Mouse (Mus musculus) intestine, embryonic 14.5 days (tissue): ENCODE results near the gene Mfsd5. TPM values are rescaled to one million over a fixed set of nuclear protein-coding genes. Genes with fewer than 3 reads are reported as not detected.

Experiments used
- ATAC-seq: fragments of 200-750 bp; cut with Nextera tagmentation; replicated peaks from 2 replicates; pipeline ENCODE4 v1.8.0; 2017; ENCODE audit warnings: low read depth, moderate number of reproducible peaks, moderate TSS enrichment, moderate library complexity; ENCODE audit not compliant: low FRiP score, low TSS enrichment
- DNase-seq: peaks from one replicate; pipeline ENCODE4 v3.0.0-alpha.2; 2018; ENCODE audit warnings: low spot score
- H3K27ac ChIP-seq: fragments of 300-500 bp; sonication (generic); 2 replicates; pipeline ENCODE4 v1.5.1; 2014; ENCODE audit warnings: low read depth, mild to moderate bottlenecking, control low read depth
- H3K27me3 ChIP-seq: fragments of 300-500 bp; sonication (generic); replicated peaks from 2 replicates; pipeline ENCODE4 v1.6.1; 2014; ENCODE audit warnings: low read length, control low read depth; ENCODE audit not compliant: control insufficient read depth, insufficient read depth
- H3K36me3 ChIP-seq: fragments of 300-500 bp; sonication (generic); 2 replicates; pipeline ENCODE4 v1.6.1; 2014; ENCODE audit warnings: low read length, control low read depth; ENCODE audit not compliant: control insufficient read depth, insufficient read depth
- H3K4me1 ChIP-seq: fragments of 300-500 bp; sonication (generic); replicated peaks from 2 replicates; pipeline ENCODE4 v1.6.1; 2014; ENCODE audit warnings: low read length, control low read depth, mixed read lengths; ENCODE audit not compliant: control insufficient read depth, insufficient read depth
- H3K4me2 ChIP-seq: fragments of 300-500 bp; sonication (generic); 2 replicates; pipeline ENCODE4 v1.6.1; 2014; ENCODE audit warnings: low read length
- H3K4me3 ChIP-seq: fragments of 300-500 bp; sonication (generic); 2 replicates; pipeline ENCODE4 v1.5.1; 2014; ENCODE audit warnings: low read depth, low read length, control low read depth, mixed read lengths
- H3K9ac ChIP-seq: fragments of 300-500 bp; sonication (generic); 2 replicates; pipeline ENCODE4 v1.6.1; 2014; ENCODE audit warnings: mild to moderate bottlenecking, low read length
- H3K9me3 ChIP-seq: fragments of 300-500 bp; sonication (generic); 2 replicates; pipeline ENCODE4 v1.6.1; 2016; ENCODE audit warnings: low read length, control low read depth; ENCODE audit not compliant: control insufficient read depth
- WGBS: fragments of 180-500 bp; shearing (Covaris S2); extraction: QIAGEN DNeasy Blood & Tissue Kit; methylation state at CpG from one replicate; pipeline ENCODE4 v1.1.7; 2014; 5-methylcytosine and 5-hydroxymethylcytosine counted together
- polyA plus RNA-seq: library from polyadenylated mRNA; unstranded; fragments of >200 nt; fragmentation: Nextera tagmentation; extraction: Ambion mirVana; gene quantifications from 2 replicates; pipeline ENCODE4 v1.2.1, GENCODE M21; 2014

Mfsd5 gene
- polyA plus RNA-seq, 1 experiment from 2014 or later = 67.1 TPM

DNA sequence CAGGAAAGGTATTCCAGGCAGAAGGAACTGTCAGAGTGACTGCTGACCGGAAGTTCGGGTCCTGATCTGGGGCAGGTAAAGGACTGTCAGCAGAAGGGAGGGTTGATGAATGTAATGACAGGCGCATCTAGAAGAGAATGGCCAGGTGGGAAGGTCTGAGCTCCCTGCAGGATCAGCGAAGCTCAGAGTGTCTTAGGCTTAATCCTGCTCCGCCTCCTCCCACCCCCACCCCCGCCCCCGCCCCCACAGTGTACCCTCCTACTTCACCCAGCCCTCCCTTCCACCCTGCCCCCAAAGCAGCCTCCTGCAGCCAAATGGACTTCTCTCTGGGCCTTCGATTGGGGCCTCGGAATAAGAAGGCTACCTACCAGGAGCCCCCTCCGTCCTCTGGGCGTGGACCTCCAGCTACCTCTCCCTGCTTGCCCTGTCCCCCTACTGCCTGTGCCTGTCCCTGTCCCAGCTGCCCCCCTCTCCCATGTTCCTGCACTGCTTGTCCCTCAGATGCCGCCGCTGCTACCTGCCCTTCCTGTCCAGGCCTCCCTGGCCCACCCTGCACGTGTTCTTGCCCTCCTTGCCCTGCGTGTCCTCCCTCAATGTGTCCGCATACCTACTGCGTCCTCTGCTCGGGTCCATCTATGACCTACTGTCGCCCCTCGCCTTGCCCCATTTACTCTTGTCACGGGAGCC is 8.8 kb upstream of the Mfsd5 start, which contains the start of gene Gm9918:
Gene Gm9918 (plus strand): TSS at position 290 of the 687 bp plus-strand sequence.
- Histone ChIP-seq H3K4me2 (peak within 1 kb of the TSS; percentile 35), H3K9me3 (no peaks in the 10 kb centered on the region), H3K4me3 (peak within 1 kb of the TSS; percentile 11; the same call in 1 of the 2 replicates), H3K9ac (peak within 1 kb of the TSS; percentile 16; the same call in 1 of the 2 replicates), H3K27ac (no peak within 1 kb of the TSS), H3K4me1 (peaks cover 4% of the 10 kb centered on the region; the same call in 1 of the 2 replicates), H3K27me3 (no peaks in the 10 kb centered on the region), H3K36me3 (no peaks in the 10 kb centered on the region)
- 14% methylated on average over 21 of the region's 21 CpGs for WGBS
- DNase-seq (no peak), ATAC-seq (no peak; the same call in 1 of the 2 replicates)

DNA sequence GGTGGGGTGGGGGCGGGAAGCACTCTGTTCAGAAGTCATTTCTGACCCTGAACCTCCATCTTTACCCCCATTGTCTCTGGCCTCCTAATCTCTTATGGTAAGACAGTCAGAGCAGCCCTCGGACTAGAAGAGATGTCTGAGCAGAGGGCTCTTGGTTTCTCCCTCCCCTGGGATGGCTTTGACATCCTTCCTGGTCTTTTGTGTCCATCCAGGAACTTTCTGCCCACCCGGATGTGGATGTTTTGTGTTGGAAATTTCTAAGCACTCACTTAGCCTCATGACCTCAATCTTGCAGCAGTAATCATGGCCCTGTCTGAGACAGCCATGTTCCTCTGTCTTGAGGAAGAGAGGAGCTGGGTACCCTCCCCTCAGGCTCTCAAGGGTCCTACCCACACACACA is 7.8 kb upstream of the Mfsd5 start:
- no peak for DNase-seq
- Histone ChIP-seq H3K4me3 (no peak overlapping the region), H3K4me1 (peaks cover 4% of the 10 kb centered on the region; the same call in 1 of the 2 replicates), H3K27me3 (no peaks in the 10 kb centered on the region), H3K4me2 (0 out of 2 replicates have a peak overlapping the region, but pooled peaks have one; percentile 35), H3K36me3 (no peaks in the 10 kb centered on the region), H3K9ac (no peak overlapping the region), H3K9me3 (no peaks in the 10 kb centered on the region), H3K27ac (no peak overlapping the region)
- WGBS = 35% methylated on average over 3 of the region's 3 CpGs
- ATAC-seq = no peak

GRCm38 (mm10) chr15:102273982-102274716 is 5.1 kb upstream of the Mfsd5 start:
- no peak for DNase-seq
- Histone ChIP-seq H3K27ac (no peak overlapping the region), H3K36me3 (no peaks in the 10 kb centered on the region), H3K4me2 (no peak overlapping the region), H3K27me3 (no peaks in the 10 kb centered on the region), H3K9ac (no peak overlapping the region), H3K4me3 (no peak overlapping the region), H3K4me1 (peaks cover 4% of the 10 kb centered on the region; the same call in 1 of the 2 replicates), H3K9me3 (no peaks in the 10 kb centered on the region)
- ATAC-seq = no peak
- 74% methylated on average over 6 of the region's 6 CpGs for WGBS

DNA sequence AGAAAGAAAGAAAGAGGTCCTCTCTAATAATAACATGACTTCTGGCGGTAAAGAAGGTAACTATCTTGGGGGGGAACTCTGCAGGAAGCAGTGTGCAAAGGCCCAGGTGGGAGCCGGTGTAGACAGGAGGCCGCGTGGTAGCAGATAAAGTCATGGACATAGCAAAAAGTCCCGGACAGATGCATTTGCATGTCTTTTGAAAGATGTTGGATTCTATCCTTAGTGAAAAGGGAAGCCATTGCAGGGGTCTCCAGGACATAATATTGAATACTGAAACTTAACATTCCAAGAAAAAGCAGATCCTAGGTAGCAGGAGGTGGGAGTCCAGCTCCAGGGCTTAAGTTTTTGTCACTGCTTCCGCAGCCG is 545 bp upstream of the Mfsd5 start:
- DNase-seq = peak; percentile 59
- Histone ChIP-seq H3K27ac (peak overlapping the region; percentile 62; the same call in 1 of the 2 replicates), H3K36me3 (peaks cover 20% of the 10 kb centered on the region), H3K9me3 (no peaks in the 10 kb centered on the region), H3K4me3 (peak overlapping the region; percentile 76), H3K4me2 (peak overlapping the region; percentile 82), H3K9ac (peak overlapping the region; percentile 60), H3K27me3 (no peaks in the 10 kb centered on the region), H3K4me1 (peaks cover 10% of the 10 kb centered on the region)
- WGBS = 27% methylated on average over 7 of the region's 7 CpGs
- ATAC-seq = peak; percentile 4; the same call in 1 of the 2 replicates

GRCm38 (mm10) chr15:102279783-102280520 is 698 bp downstream of the Mfsd5 start:
- peak overlapping the region; percentile 76 for H3K4me3 ChIP-seq
- H3K9ac ChIP-seq = peak overlapping the region; percentile 60
- H3K4me2 ChIP-seq = peak overlapping the region; percentile 82
- DNase-seq = no peak
- no peaks in the 10 kb centered on the region for H3K27me3 ChIP-seq
- peak overlapping the region; percentile 78 for H3K27ac ChIP-seq
- WGBS = 23% methylated on average over 13 of the region's 13 CpGs
- peak; percentile 40 for ATAC-seq
- H3K9me3 ChIP-seq = no peaks in the 10 kb centered on the region
- H3K4me1 ChIP-seq = peaks cover 10% of the 10 kb centered on the region
- peaks cover 20% of the 10 kb centered on the region for H3K36me3 ChIP-seq

DNA sequence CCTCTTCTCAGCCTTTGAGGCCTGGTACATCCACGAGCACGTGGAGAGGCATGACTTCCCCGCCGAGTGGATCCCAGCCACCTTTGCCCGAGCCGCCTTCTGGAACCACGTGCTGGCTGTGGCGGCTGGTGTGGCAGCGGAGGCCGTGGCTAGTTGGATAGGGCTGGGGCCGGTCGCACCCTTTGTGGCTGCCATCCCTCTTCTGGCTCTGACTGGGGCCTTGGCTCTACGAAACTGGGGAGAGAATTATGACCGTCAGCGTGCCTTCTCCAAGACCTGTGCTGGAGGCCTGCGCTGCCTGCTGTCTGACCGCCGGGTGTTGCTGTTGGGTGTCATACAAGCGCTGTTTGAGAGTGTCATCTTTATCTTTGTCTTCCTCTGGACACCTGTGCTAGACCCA is 1.4 kb downstream of the Mfsd5 start:
- Histone ChIP-seq H3K4me1 (peaks cover 10% of the 10 kb centered on the region), H3K9ac (no peak overlapping the region), H3K27me3 (no peaks in the 10 kb centered on the region), H3K9me3 (no peaks in the 10 kb centered on the region), H3K36me3 (peaks cover 20% of the 10 kb centered on the region), H3K4me3 (no peak overlapping the region), H3K27ac (no peak overlapping the region), H3K4me2 (peak overlapping the region; percentile 82; the same call in 1 of the 2 replicates)
- ATAC-seq = no peak
- 91% methylated on average over 19 of the region's 19 CpGs for WGBS
- no peak for DNase-seq

GRCm38 (mm10) chr15:102282463-102283292 is 3.4 kb downstream of the Mfsd5 start:
- DNase-seq = no peak
- H3K4me2 ChIP-seq = no peak overlapping the region
- H3K9me3 ChIP-seq = no peaks in the 10 kb centered on the region
- H3K36me3 ChIP-seq = peaks cover 20% of the 10 kb centered on the region
- H3K27me3 ChIP-seq = no peaks in the 10 kb centered on the region
- no peak overlapping the region for H3K27ac ChIP-seq
- peaks cover 10% of the 10 kb centered on the region for H3K4me1 ChIP-seq
- WGBS = 79% methylated on average over 8 of the region's 8 CpGs
- no peak for ATAC-seq
- H3K9ac ChIP-seq = no peak overlapping the region
- no peak overlapping the region for H3K4me3 ChIP-seq

- H3K9ac ChIP-seq = no peak overlapping the region
- peaks cover 20% of the 10 kb centered on the region for H3K36me3 ChIP-seq
- H3K4me2 ChIP-seq = no peak overlapping the region
- H3K4me1 ChIP-seq = peaks cover 10% of the 10 kb centered on the region
- H3K27me3 ChIP-seq = no peaks in the 10 kb centered on the region
- WGBS = 70% methylated on average over 3 of the region's 3 CpGs
- no peaks in the 10 kb centered on the region for H3K9me3 ChIP-seq
- no peak for DNase-seq
- H3K4me3 ChIP-seq = no peak overlapping the region
- no peak for ATAC-seq
- no peak overlapping the region for H3K27ac ChIP-seq
These were observed 4.4 kb downstream of the Mfsd5 start for GRCm38 (mm10) chr15:102283648-102284047.
